Mouse (Mus musculus) activated CD4-positive, CD25-positive, alpha-beta regulatory T cell, adult 4 months (primary cell): ENCODE data around the gene Agpat1. TPM values are rescaled to one million over a fixed set of nuclear protein-coding genes. Genes with fewer than 3 reads are reported as not detected.
A peak's percentile ranks its signal among the peaks of the same experiment; 100 is the strongest.

Experiments
- ATAC-seq: one replicate; pipeline ENCODE4 v1.8.0; 2017
- polyA plus RNA-seq, 2 experiments: library from polyadenylated mRNA; unstranded; fragments of 100-300 nt; shearing (Covaris generic); gene quantifications; one replicate each; pipeline ENCODE4 v1.2.1; 2017

Agpat1 gene
- polyA plus RNA-seq, 2 experiments from 2014 or later: 16.9 to 18.4 TPM

DNA sequence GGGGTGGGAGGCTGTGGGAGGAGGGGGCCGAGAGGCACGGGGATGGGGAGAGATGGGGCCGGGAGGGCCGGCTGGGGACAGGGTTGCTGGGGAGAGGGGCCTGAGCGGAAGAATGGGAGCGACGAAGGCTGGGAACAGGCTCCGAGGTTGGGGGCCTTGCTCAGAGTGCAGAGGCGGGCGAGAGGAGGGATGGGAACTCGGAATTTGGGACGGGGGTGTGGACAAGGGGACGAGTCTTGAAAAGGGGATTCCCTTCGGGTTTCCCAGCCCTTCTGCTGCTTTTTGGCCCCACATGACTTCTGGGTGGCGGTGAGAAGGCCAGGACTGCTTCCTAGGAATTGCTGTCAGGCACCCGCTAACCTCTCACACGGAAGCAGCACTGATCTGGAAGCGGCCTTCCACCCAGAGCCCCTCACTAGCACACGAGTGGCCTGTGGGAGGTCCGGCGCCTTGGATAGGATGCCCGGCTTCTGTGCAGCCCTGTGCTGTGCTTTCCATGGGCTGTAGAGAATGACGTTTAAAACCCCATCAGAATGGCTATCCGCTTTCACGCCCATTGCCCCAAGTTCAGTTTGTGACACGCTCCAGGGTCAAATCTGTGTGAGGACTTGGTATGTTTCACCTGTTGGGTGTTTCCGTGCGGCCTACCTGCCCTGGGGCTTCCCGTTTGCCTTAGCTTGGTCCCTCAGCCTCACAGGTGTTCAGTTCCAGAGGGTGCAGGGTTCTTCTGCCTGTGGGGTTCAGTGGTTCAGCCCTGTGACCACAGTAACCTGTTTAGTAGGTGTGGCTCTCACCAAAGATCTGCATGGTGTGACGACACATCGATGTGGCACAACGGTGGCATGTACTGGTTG lies 2.4 kb downstream of the Agpat1 start:
- ATAC-seq: no peak

DNA sequence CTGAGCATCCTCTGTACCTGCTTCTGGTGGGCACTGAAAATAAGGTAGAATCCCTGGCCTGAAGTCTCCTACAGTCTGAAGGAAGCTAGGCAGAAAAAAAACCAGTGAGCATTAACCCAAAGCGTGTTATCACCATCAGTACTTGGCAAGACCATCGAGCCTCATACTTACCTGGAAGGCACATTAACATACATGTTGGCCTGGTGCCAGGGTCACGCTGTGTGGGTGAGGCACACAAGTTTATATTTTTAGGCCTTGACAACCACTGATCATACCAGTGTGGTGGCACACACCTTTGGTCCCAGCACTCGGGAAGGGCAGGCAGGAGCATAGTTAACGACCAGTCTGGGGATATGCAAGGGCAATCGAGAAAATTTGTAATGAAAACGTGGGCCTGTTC lies 3.9 kb downstream of the Agpat1 start:
- no peak for ATAC-seq

DNA sequence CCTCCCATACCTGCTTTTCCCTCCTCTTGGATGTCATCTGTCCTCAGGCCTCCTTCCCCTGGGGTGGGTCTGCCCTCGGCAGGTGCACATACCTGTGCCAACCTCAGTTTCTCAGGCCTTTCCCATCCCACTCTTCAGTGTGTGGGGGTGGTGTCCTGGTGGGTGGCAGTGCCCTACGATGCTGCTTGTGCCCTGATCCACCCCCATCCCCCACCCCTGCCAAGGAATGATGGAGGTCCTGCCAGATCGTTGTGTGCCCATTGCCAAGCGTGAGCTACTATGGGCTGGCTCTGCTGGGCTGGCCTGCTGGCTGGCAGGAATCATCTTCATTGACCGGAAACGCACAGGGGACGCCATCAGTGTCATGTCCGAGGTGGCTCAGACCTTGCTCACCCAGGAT lies 7.0 kb downstream of the Agpat1 start:
- ATAC-seq: no peak

DNA sequence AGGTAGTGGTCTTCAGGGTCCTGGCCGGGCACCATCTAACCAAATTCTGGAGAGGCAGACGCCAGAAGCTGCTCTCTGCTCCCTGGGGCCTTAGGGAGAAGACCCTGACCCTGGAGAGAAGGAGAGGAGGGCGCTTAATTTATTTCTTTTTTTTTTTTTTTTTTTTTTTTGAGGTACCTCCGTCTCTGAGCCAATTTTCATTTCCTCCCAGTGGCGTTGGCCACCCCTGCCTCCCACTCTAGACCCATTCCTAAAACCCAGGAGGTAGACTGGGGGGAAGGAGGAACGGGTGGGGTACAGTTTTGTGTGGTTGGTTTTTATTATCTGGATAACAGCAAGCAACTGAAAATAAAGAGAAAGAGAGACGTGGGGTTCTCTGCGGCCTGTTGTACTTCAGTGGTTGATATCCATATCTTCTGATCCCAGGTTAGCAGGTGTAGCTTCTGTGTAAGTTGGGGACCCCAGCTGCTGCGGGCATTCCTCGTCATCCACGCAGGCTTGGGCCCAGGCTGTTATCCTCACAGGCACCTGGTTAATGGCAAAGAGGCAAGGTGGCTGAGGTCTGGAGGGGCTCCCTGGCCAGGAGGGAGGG lies 9.1 kb downstream of the Agpat1 start:
- no peak for ATAC-seq

DNA sequence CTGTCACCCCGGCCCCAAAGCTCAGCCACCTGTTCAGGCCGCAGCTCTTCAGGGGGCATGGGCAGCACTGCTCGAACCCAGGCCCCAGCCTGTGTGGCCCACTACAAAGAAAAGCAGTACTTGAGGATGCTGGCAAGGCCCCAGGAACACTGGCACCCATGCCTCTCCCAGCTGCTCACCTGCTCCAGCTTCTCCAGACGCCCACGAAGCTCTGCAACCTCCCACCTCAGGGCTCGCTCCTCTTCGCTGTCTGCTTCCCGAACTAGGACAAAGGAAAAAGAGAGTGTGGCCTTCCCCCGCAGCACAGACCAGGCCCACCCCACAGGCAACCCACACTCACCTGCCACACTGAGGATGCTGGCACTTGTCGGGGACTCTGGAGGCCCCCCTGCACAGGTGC lies 9.8 kb downstream of the Agpat1 start:
- ATAC-seq: no peak

DNA sequence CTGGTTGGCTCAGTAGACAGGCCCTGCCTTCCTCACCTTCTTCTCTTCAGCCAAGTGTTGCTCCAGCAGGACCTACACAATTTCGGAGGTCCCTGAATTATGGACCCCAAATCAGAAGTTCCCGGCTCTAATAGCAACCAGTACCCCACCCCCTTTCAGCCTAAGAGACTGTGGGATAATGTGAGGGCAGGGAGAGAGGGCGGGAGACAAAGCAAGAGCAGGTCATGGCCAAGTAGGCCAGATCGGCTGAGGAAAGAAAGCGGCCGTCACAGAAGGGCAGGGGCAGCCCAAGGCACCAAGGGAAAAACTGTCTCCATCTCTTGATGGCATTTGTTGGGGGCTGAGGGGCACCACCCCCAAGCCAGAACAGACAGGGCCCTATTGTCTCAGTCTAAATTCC lies 11.8 kb downstream of the Agpat1 start, which contains the start of gene Egfl8:
Gene Egfl8 (minus strand): TSS at position 101 of the 400 bp plus-strand sequence.
- no peak for ATAC-seq

DNA sequence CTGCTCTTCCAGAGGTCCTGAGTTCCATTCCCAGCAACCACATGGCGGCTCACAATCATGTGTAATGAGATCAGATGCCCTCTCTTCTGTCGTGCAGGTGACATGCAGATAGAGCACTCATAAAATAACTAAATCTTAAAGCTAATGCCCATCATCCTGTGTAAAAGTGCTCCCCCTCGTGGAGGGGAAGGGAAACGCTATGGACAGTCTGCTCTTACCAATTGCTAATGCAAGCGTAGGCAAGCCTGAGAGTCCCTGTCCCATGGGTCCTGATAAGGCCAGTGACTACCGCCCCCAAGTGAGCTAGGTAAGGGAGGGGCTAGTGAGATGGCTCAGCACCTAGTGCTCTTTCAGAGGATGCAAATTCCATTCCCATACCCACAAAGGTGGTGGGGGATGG lies 14.9 kb downstream of the Agpat1 start:
- ATAC-seq: no peak

DNA sequence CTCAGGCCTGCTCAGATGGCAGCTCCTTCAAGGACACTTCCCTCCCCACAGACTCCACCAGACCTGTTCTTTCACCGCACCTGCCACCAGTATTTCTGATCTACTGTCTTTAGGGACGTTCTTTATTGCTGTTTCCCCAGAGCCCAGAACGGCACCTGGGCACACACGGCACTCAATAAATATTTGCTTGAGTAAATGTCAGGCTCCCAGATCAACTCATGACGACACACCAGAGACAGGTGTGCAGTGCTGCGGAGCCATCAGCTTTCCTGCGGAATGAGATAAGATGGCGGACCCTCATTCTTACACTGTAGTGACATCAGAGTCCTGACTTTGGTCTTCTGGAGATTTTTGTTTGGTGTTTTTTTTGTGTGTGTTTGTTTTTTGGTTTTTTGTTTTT lies 16.9 kb downstream of the Agpat1 start:
- no peak for ATAC-seq

DNA sequence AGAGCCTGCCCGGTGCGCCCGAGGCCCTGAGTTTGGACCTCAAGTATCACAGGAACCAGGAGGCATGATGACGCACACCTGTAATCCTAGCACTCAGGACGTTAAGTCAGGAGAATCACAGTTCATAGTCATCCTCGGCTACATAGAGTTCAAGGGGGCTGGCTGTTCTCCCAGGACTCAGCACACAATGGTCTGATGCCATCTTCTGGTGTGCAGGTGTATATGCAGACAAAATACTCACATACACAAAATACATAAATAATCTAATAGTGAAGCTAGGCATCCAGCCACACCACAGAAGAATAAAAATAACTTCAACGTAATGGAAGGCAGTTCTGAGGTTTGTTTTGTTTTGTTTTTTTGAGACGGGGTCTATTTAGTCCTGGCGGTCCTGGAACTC lies 19.1 kb downstream of the Agpat1 start:
- no peak for ATAC-seq

DNA sequence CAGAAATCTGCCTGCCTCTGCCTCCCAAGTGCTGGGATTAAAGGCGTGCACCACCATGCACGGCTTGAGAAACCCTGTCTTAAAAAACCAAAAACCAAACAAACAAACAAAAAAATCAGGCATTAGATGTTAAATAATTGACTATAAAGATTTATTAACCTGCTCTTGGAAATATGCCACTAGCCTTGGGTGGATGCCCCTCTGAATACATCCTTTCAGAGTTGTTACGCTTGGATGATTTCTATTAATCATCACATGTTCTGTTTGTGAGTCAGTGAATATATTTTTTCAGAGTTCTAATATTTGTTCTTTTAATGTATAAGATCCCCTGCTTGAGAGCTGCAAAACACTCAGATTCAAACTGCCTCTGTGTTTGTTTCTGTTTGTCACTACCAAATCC lies 20.9 kb downstream of the Agpat1 start:
- ATAC-seq: no peak

DNA sequence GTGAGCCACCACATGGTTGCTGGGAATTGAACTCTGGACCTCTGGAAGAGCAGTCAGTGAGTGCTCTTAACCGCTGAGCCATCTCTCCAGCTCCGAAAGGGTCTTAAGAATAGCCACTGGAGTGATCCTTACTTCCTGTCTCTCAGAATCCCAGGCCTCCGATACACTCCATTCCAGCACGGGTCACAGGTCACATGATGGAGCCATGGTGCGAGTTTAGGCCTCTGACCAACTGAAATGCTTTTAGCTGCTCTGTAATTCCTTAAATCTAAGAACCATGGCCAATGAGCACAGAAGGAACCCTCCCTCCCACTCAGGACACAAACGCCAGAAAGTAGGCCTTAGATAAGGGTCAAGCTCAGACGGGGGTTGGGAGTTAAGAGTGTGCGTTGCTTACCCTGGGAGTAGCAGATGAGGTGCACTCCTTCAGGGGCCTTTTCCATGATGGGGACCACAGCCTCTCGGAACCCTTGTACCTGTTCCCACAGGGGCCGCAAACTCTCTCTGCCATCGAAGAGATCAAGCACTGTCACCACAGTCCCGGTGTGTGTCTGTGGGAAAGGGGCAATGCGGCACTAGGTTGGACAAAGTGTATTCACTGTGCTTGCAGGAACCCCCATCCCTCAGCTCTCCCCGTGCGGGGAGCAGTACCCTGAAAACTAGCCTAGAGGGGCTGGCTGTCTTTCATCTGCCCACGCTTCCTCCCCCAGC lies 22.2 kb downstream of the Agpat1 start:
- no peak for ATAC-seq

DNA sequence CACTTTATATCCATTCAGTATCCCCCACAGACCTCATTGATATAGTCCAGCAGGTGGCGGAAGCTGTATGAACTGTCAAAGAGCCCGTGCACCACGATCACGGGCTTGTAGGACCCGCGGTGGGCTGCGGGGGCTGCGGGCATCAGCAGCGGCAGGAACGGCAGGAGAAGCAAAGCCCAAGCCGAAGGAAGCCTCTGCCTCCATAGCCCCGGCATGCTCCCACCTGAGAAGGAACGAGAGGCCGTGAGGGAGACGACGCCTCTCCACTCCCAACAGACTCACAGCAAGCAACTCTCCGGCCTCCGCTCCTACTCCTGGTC lies 22.7 kb downstream of the Agpat1 start:
- no peak for ATAC-seq

DNA sequence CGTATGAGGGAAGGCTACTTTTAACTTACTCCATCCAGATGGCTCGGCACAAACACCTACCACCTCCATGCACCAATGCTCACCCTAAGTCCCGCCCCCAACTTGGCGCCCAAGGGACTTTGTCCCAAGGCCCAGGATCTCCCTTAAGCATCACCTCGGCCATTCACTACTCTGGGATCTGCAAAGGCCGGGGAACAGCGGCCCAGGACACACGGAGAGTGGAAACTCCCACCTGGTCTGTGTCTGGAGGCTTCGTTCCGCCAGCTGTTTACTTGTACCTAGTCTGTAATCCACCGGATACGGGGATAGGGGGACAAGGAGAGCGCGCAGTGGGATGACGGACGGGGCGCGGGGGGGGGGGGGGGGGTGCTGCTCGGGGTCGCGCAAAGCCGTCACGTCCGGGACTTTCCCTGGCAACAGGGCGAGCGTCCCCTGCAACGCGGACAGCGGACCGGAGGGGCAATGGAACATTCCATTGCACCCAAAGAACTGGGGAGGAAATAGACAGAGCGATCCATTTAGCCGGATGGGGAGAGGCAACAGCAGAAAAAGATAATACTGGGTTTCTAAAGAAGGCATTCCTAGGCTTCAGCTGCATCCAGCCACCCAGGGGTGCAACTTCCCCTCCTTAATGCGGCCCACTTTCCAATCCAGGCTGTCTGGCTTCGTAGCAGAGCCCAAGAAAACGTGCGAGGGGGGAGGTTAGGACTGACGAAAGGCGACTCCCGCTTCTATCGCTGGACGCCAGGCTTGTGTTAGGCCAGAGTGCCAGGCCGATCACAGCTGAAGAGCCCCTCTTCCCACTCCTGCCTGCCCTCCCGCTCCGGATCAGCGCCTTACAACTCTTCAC lies 23.3 kb downstream of the Agpat1 start:
- peak; percentile 66 for ATAC-seq

DNA sequence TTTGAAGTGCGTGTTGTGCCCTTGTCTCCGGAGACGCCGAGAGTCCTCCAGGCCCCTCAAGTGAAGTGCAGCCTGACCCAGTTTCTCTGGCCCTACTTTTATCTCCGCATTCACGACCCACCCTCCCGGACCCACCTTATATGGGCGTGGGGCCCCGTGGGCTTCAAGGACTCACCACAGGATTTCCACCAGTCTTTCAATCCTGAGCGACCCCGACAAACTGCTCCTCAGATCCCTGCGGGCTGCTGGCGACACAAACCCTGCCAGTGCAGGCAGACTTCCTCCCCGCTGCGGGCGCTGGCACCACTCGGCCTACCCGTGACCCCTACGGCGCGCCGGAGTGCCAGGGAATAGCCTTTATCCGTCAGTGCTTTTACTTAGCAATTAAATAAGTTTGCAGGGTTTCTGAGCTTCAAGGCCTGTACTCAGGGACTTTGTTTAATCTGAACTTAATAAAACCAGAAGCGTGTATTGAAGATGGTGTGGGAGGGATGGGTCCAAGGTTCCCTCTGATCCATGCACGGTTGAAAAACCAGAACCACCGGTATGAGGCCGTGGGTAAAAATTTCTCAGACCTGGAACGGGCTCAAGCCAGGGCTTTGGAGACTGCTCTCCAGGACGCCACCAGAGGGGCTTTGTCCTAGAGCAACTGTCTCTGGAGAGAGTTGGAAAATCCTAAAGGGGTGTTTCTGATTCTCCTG lies 24.0 kb downstream of the Agpat1 start, which contains the start of gene Ppt2:
Gene Ppt2 (minus strand): TSS at position 568 of the 701 bp plus-strand sequence.
- no peak for ATAC-seq

DNA sequence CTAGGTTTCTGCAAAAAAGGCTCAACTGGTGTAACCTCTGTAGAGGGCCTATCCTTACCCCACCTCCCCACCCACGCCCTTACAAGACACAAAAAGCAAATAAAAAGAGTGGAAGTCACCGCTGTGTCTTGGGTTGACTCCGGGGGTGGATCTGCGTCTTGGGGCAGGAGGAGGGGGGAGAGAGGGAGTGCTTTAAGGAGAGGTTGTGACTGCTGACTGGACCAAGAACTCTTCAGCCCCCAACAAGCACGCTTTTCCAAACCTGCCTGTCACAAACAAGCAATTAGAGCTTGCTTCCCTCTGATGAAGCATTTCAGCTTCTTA lies 24.5 kb downstream of the Agpat1 start:
- no peak for ATAC-seq

DNA sequence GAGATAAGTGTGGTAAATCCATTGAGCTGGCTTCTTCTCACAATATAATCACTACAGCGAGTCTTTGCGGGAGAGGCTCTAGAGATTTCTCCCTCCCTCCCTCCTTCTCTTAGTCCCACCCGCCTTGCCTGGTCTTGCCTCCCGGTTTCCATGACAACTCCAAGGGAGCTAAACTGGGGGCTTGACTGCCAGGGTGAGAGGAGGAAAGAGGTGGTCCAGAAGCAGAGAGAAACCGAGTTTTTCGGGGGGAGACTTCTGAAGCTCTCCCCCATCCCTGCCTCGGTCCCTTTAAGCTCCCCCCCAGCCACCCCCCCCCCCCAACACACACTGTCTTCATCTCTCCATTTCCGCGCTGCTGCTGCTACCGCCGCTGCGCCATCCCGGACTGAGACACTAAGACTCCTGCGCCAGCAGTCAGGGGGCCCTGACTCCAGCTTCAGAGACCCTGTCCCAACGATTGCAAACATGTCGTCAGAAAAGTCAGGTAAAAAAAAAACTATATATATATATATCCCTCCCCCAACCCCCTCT lies 25.2 kb downstream of the Agpat1 start, which contains the start of gene Prrt1:
Gene Prrt1 (plus strand): TSS at position 313 of the 531 bp plus-strand sequence.
- ATAC-seq: no peak

DNA sequence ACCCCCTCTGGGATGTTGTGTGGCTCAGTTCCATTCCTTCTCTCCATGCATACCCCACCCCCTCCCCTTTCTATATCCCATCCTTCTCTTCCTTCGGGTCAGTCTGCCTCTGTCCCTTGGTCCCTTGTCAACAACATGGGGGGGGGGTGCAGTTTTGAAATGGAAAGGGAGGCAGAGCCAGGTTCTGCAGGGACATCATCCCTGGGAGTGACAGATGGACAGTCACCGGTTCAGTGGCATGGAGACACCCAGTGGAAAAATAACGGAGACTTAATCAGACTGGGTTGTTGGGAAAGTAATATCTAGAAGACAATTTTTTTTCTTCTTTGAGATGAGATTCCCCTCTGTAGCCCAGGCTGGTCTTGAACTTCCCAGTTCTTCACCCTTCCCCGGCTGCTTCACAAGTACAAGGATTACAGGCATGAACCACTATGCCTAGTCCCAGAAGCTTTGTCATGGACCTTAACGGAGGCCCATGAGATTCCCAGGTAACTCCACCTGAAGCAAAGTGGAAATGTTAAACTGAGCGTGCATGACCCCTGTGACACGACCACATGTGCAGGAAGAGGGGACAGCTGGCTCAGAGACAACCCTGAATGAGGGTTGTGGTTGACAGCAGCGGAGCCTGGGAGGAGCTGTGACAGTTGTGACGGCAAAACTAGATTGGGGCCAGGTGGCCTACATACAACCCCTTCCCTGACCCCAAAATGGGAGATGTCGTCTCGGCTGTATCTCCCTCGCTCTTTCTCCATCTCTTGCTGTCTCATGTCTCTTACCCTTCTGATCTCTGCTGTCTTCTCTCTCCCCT lies 25.9 kb downstream of the Agpat1 start:
- peak; percentile 45 for ATAC-seq

DNA sequence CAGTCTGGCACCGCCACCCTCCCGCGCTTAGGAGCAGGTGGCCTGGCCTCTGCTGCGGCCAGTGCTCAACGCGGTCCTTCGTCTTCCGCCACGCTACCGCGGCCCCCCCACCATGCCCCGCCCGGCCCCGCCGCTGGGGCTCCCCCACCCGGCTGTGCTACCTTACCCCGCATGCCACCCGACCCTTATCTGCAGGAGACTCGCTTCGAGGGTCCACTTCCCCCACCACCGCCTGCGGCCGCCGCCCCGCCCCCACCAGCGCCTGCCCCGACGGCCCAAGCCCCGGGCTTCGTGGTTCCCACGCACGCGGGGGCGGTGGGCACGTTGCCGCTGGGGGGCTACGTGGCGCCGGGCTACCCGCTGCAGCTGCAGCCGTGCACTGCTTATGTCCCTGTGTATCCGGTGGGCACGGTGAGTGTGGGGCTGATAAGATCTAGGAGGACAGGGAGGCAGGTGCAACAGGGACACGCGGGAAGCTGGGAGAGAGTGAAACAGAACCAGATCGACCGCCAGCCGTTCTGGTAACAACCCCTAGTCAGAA lies 26.8 kb downstream of the Agpat1 start:
- ATAC-seq: no peak

DNA sequence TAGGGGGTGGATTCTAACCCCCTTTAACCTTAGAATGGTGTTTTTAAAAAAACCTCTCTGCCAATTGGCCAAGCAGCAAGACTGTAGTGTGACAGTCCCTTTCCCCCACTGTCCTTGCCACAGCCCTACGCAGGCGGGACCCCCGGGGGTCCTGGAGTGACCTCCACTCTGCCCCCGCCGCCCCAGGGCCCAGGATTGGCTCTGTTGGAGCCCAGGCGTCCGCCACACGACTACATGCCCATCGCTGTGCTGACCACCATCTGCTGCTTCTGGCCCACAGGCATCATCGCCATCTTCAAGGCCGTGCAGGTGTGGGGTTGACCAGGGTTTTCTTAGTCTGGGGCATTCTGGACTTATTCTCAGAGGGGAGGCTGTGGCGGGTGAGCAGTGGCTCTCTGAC lies 27.6 kb downstream of the Agpat1 start:
- ATAC-seq: no peak

DNA sequence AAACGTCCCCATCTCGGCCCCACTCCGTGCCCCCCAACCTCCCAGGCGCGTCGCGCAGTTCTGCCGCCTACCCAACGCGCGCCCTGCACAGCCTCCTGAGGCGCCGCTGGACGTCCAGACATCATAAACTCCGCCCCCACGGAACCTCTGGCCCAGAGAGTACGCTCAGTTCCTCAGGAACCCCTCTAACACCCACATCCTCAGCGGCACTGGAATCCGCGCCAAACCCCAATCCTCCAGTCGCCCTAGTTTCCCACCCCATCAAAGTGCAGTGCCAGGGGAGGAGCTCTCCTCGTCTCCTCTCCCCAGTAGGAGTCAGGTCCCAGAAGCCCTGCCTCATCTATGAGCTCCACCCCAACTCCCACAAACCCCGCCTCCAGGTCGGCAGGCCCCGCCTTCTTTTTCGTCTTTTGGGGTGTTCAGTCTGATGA lies 28.2 kb downstream of the Agpat1 start:
- peak; percentile 44 for ATAC-seq

DNA sequence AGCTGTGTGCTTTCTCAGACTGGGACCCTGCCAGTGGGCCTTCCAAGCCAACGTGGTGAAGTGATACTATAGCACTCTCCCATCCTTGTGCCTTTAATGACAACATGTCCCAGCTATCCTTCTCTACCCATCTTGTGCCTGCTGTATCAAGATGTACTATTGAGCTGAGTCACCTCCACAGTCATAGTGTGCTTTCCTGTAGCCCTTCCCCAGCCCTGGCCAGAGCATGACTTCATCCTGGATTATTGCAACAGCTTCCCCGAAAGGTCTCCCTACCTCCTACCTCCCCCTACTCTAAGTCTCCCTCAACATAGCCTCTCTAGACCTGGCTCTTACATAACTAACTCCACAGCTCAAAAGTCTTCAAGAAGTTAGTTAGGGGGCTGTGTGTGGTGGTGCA lies 31.6 kb downstream of the Agpat1 start:
- no peak for ATAC-seq
